Mouse (Mus musculus) thymus, postnatal 4 days (tissue): ENCODE measurements at regions not wholly inside any gene's neighbourhood (a gene's known extent, or its start where the extent isn't known, plus 50 kb on each side); places are given as distances from the start of the nearest gene placed in this dataset.
A peak's percentile ranks its signal among the peaks of the same experiment; 100 is the strongest.
"Not testable (repeated sequence)": the region's sequence is repeated elsewhere in the genome, so short reads cannot be mapped to it uniquely, and the experiment has no call there.

Experiments
- DNase-seq: peaks from one replicate; pipeline ENCODE4 v3.0.0; 2021

DNA sequence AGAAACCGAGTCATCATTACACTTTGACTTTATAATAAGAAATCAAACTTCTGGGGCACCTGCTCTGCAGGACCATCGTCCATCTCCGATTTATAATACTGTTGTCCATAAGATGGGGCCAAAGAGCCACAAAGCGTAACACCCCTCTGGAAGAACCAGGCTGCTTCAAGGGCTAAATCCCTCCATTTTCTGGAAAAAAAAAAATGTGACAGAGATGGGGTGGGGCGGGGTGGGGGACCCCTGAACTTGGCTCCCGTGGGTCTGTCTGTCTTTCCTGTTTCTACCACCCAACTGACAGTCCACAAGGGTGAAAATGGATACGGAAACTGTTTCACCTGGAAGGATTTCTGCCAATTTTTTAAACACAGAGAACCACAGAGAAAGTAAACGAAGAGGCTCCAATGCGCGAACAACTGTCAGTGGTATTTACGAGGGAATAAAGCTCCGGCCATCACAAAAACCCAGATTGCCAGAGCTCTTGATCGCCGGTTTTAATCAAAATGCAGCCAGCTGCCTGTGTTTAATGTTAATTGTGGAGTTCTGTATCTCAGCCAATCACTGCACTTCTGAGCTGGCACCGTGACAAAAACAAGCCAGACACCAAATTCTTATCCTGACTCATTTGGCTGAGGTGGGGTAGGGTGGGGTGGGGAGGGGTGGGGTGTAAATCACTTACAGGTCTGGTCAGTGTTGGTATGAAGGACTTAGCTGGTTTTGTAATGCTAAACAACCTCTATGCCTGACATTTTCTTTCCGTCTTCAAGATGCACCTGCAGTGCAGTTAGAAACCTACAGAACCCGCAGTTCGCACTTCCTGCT is 122.5 kb upstream of the Dapk1 start:
- DNase-seq = peak; percentile 29

DNA sequence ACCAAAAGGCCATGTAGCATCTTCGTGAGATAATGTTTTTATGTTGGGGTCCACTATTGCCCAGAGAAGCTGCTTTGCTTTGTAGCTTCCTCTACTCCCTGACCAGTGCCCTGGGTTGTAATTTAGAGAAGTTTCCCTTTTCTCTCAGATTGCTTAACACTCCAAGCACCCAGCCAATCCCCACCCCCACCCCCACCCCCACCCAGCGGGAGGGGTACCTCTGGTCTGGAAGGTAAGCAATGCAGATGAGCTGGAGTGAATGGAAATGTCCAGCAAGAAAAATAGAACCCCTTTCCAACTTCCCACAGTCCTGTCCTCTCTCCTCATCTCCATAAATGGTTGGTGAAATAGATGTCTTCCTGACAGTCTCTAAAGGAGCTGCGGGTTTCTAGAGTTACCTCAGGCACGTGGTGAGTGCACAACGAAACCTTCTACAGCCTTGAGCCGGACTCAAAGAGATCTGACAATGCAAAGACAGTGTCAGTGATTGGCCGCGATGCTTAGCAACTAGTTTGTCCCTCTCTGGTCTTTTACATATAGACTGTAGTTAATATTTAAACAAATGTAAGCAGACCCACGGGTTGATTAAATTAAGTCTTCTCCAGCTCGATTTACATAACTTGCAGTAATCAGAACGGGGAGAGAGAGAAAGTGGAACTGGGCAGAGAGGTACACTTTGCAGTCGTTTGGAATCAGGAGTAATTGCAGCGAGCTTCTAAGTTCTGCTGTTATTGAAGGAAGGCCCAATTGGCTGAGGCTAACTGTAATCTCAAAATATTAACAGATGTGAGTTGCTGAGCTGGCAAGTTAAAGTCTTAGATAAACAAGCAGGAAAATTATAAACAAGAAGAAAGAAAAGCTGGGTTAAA is 121.7 kb upstream of the Dapk1 start:
- DNase-seq = no peak

DNA sequence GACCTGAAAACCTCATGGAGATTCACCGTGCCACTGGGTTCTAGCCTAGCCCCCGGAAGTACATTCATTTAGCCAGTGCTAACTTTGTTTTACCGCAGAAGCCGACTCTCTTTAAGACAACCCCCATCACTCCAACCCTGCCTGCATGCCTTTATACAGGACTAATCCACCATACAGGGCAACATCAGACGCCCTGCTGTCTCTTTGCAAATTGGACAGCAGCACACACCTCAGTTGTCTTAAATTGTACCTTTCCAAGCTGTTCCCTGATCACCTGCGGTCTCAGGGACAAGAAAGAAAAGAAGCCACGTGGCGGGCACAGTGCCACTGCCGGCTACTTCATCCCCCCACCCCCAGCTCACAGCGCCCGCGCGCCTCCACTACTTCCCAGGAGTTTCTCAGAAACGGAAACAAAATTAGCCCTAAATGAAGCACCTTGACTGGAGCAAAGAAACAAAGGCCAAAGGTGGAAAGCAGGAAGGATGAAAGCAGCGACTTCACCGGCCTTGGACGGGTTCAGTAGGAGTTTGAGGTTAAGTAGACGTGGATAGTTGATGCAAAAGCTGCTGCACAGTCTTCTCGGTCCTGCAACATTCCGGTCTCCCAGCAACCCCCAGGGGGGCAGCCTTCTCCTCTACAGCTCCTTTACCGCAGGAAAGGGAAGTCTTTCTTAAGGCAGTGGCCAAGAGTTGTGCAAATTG is 120.9 kb upstream of the Dapk1 start:
- DNase-seq = peak; percentile 25

DNA sequence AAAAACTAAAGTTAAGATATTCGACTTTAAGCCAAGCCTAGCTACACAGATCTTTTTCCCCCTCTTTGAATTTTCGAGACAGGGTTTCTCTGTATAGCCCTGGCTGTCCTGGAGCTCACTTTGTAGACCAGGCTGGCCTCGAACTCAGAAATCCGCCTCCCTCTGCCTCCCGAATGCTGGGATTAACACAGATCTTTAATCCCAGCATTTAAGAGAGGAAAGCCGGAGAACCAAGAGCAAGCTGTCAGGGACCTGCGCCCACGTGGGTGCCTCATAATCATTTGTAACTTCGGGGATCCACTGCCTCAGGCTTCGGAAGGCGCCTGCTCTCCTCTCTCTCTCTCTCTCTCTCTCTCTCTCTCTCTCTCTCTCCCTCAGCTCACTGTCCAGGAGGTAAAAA is 120.3 kb upstream of the Dapk1 start:
- DNase-seq = not testable (repeated sequence)

DNA sequence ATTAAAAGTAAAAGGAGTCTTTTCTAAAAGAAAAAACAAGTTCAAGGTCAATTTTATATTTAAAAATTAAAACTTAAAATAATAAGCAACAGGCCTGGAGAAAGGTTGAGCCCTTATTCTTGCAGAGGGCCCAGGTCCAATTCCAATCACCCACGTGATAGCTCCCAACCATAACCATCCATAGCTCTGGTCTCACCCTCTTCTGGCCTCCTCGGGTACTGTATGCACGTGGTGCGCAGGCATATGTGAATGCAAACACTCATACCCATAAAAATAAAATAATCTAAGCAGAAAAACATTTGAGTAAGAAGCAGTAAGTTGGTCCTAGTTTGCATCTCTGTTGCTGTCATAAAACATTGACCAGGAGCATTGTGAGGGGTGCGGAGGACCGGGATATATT is 119.8 kb upstream of the Dapk1 start:
- no peak for DNase-seq

DNA sequence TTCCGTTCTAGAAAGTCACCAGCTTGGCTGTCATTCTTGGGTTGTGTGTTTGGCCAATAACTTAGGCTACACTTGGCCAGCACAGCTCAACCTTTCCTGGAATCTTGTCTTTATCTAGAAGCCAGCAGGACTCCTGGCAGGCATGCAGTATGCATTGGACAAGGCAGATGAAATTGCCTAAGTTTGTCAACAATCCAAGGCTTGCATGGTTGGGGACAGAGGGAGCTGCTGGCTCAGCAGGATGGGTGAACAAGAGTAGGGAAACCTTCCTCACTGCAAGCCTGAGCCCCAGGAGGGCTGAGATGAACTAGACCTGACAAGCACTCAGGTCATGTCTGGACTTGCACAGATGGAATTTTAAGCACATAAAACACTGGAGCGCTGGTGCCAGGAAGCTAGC is 115.6 kb upstream of the Dapk1 start:
- peak; percentile 3 for DNase-seq

DNA sequence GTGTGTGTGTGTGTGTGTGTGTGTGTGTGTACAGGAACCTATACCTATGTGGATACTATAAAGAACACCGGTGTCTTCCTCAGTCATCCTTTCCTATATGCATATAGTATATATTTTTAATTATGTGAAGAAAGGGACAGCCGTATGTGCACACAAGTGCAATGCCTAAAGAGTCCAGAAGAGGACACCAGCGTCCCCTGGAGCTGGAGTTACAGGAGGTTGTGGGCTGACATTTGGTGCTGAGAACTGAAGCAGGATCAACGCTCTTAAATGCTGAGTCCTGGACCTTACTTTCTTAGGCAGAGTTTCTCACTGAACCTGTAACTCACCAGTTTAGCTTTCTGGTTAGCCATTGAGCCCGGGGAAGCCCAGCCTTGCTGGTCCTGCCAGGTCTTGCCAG is 114.9 kb upstream of the Dapk1 start:
- DNase-seq = peak; percentile 3

DNA sequence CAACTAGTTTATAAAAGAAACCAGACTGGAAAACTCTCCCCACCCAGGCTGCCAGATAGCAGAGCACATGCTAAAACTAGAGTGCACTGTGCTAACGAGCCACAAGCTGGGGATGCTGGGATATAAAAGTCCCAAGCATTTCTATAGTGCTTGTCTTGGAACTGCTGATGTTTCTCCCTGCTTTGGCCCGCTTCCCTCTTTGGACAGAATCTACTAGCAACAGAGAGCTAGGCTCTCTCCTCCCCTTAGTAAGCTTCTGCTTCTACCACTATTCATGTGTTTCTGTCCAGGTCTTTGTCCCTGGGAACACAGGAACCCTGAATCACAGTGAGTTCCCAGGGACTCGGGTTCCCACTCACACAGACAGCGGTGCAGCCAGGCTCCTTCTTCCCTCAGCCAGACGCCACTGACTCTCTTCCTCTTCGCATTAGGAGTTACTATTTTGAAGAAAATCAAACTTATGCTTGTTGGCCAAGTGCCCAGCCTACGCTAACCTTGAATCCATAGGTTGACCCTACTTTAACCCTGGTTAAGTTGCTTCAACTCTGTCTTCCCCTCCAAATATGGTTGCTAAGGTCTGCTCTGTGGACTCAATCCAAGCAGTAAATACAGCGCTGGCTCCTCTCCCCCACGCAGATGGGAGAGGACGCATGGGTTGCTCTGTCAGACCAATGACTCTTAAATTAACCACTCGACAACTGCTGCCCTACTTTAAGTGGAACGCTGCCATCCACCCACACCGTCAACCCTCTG is 113.4 kb upstream of the Dapk1 start:
- DNase-seq = no peak

DNA sequence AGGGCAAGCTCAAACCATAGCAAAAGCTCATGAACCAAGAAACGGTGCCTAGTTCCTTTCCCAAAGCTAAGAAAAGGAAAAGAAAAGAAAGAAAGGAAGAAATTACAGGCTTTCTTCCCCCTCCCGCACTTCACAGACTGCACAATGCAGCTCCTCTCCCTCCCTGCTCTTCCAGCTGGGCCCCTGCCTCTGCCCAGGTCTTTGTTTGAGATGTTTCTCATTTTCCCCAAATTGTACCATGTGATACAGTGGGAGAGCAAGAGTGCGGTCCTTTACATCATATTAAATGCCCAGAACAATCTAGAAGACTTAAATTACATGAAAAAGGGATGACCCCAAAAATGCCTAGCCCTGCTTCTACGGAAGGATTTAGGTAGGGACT is 112.9 kb upstream of the Dapk1 start:
- no peak for DNase-seq

DNA sequence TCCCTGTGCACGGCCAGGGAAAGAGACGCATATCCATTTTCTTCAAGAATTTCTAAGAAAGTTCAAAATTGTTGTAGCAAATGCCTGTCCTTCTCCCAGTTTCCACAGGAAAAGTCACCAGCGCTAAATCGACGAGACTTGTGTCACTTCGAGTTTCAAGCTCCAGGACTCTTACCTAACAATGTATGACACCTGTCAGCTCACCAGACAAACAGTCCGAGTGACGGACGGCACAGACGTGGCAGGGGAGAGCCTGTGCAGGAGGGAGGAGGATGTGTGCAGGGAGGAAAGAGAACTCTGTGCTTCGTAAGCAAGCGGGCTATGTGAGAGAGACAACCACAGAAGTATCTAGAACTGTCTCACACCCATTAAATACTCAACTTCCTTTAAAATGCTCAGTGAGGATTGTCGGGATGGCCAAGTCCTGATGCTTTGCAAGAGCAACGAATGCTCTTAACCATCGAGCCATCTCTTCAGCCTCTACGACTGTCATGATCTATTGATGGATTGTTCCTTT is 109.7 kb upstream of the Dapk1 start:
- DNase-seq = no peak

DNA sequence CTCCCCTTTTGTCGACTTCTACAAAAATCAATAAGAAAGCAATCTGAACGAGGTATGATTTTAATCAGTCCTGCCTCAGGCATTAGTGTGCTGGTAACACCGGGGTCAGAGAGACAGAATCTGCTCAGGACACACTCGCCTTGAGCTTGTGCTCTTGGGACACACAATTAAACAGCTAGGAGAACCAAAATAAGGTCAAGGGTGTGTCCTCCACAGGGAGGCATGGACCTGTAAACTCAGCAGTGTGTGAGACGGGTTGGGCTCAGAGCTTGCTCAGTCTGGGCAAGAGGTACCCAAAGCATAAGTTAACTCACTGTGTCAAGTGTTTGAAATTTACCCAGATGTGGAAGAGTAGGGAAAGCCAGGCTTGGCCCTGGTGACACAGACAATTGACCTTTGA is 107.9 kb upstream of the Dapk1 start:
- peak; percentile 0 for DNase-seq

DNA sequence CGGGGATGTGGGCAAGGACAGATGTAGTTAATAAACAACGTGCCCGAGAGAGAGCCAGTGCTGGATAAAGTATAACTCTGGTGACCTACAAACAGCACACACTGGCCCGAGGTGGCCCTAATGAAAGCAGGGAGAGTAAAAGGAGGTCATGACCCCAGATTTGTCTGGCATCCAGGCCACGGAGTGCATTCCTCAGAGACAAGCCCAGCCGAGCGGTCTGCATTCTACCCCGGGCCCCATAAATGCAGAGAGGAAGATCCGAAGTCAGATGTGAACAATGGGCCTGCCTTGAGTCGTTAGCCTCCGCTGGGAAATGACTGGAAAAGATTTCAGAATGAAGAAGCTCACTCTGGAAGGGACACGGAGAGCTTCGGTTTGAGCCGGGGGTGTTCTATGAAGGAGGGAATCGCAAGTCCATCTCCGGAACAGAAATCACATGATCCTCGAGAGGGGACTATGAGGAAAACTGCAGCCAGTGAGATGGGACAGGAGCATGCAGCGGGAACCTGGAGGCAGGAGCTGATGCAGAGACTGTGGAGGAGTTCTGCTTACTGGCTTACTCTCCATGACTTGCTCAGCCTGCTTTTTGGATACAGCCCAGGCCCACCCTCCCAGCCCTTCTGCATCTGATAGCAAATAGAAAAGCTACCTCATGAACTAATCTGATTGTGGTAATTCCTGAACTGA is 103.9 kb upstream of the Dapk1 start:
- DNase-seq = peak; percentile 1

DNA sequence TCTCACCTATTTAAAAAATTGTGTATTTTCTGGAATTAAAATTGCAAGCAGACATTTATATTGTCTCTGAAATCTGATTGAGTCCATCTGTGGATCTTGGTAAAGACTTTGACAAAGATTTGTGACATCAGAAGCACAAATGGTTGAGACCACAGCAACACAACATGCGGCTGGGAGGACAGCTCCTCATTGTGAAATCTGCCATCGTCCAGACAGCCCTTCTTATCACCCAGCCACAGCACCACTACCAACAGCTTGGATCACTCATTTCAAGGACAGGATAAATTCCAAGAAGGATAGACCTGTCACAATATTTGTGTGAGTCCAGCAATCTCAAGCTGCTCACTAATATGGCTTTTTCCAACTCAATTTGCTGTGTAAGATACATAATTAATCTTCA is 97.6 kb upstream of the Dapk1 start:
- no peak for DNase-seq

DNA sequence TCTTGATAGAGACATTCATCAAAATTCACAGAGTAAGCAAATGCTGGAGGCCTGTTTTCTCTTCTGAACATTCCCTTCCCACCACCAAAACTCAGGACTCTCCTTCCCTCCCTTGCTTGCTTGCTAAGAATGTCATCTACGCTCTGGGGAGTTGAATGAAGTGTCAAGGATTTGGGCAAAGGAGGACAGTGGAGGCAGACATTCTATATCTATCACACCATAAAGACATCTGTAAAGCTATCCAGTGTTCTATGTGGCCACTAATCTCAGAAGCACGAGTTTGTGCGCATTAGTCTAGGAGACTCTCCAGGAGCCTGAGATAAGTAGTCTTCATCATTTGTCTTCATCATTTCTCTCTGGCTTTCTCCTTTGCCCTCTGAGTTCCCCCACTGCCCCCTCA is 94.1 kb upstream of the Dapk1 start:
- DNase-seq = no peak

DNA sequence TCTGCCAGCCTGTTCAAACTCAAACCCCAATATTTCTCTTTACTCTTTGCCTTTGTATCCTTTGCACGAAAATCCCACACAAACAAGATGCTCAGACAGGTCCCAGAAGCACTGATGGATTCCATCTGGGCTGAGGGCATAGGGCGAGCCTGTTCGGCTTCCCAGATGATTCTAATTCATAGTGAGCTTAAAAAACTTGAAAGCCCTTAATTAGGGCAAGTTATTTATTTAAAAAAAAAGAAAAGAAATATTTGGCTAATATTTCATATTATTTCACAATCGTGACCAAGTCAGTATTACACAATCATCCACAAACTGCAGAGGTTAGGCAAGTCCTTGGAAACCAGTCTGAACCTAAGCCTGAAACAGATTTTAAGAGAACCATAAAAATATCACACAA is 93.7 kb upstream of the Dapk1 start:
- DNase-seq = no peak

DNA sequence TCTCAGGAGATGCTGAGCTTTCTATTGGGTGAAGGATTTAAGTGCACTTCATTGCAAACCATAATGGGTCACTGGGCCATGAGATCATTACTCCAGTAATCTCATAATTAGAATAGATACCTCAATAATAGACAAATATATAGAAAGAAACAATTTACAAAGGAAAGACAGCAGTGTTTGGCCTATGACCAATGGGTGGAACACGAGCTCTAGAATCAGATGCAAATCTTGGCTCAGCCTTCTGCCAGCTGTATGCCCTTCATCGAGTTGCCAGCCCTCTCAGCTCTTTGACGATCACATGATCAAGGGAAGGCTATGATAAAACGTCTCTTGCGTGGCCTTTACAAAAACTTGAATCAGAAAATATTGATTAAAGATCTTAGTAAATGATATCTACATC is 92.9 kb upstream of the Dapk1 start:
- DNase-seq = no peak

DNA sequence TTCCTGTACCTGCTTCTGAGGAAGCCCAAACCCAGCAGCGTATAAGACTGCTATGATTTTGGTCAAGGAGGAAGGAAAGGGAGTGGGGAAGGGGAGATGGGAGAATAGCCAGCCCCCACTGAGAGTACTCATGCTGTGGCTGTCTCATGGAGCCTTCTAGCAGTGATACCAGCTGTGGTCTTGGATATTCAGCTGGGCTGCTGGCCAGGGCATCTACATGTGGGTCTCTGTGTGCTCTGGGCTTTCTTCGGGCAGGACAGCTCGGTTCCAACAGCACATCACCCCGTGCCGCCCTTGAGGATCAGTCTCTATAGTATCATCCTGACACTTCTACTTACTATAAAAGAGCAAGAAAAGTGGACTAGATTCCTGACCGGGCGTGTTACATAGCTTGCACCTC is 90.6 kb upstream of the Dapk1 start:
- no peak for DNase-seq

DNA sequence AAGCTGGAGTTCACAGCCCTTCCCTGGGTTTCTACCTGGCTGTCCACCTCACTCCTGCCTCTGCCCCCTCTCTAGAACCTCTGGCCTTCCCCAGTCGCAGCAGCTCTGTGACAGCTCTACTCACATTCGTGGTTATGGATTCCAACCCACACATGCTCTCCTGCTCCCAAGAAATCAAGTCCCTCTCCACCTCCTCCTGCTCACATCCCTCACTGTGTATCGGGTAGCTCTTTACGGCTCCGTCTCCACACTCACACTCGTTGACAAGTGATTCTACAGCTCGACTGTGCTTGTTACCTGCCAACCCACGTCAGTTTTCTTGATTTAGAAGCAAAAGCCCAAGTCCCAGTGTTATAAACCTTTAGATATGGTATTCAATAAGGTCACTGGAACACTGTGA is 90.1 kb upstream of the Dapk1 start:
- no peak for DNase-seq

DNA sequence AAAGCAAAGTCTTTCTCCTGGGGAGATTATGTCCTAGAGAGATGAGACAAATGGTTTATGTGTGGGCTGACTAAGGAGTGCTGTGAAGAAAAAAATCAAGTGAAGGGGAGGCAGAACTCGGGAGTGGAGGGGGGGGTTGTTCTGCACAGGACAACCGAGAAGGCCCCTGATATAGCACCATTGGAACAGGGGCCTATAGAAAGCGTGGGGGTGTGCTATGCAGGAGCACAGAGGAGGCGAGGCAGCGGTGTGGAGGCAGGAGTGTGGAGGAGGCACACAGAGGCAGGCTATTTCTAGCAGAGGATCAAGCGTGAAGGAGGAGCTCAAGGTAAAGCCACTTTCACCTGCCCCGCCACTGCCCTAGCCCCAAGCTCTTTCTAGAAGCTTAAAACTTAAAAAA is 88.0 kb upstream of the Dapk1 start:
- DNase-seq = no peak

DNA sequence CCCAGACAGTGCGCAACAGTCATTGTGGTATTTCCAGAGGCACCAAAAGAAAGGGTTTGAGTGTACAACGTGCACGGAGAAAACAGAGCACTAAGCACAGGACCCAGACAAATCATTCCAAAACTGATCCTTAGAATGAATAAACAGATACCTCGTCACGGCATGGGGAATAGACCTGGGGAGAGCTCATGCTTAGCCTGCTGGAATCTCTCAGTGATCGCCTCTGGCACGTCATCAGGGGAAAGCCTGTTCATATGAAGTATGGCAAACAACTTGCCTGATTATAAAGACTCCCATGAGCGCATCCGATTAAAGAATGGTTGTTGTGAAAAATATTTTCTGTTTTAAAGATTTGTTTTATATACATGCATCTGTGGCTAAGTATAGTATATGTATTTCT is 86.9 kb upstream of the Dapk1 start:
- DNase-seq = no peak

DNA sequence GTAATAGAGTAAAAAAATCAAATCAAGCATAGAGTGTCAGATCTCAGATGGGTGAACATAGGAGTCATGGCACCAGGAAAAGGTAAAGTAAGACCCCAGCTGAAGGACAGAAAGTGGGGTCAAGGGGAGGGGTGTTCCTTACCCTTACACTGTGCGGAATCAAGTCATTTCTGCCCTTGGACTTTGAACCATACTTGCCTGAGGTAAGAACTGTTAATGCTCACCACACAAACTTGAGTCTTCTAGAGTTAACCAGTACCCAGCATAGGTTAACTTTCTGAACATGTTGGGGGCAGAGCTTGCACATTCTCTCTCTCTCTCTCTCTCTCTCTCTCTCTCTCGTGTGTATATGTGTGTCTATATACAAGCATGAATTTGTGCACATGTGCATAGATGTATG is 83.7 kb upstream of the Dapk1 start:
- no peak for DNase-seq

DNA sequence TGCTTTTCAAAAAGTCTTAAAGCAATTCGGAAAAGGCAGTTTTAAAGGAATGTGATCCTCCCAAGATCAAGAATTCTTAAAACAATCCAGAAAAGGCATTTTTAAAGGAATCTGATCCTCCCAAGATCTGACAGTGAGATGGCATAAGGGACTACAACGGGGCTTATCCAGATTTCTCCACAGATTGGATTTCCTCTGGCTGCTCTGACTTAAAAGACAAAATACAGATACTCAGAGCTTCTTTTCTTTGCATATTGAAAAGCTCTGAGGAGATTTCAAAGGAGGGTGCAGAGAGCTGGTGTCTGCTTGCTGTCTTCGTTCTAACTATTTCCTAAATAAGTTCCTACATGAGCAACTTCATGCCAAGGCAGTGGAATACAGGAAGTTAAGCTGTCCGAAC is 82.0 kb upstream of the Dapk1 start:
- DNase-seq = no peak
